ENCODE assay signal across 20 mouse cellular contexts in genomic region chr1:142971475-142971874, GRCm38 (mm10).
A peak's percentile ranks its signal among the peaks of the same experiment; 100 is the strongest.
DNase-seq lines count a peak whose midpoint lies in the region; TF ChIP-seq lines count a peak whose summit lies in the region.
"Had no signal": no experiment of that assay in that cellular context is flagged by ENCODE, and none has a peak within 500 bp of the region (broad histone marks: within the 10 kb centered on the region; RNA-seq: fewer than 3 reads in every experiment).

No protein-coding gene starts in this region.

- TF ChIP-seq CTCF in layer of hippocampus, adult 2 months (conservative IDR thresholded peaks at IDR 0.05) = no peak

- peak overlapping the region; percentile 46; the same call in 1 of the 2 replicates for H3K27ac ChIP-seq in layer of hippocampus, adult 2 months
- H3K27ac ChIP-seq: embryonic facial prominence, embryonic 13.5 days; embryonic facial prominence, embryonic 15.5 days; forebrain, embryonic 10.5 days; forebrain, embryonic 12.5 days had no signal

- intact Hi-C loops in gastrocnemius, postnatal 14 days (cut with DNase I; ENCODE audit: low total_unique reads) = no loop called here

- DNase-seq in layer of hippocampus, adult 2 months (ENCODE audit: low spot score in 2 of 2) = no peak
- DNase-seq in layer of hippocampus, adult 9-11 months = no peak
- DNase-seq in brain, adult 2 months (ENCODE audit: low read depth, low spot score) = peak; percentile 50
- peak; percentile 50 for DNase-seq in telencephalon, adult 2 months (ENCODE audit: low read depth, low spot score)
- no peak for DNase-seq in gastrocnemius, postnatal 14 days
- DNase-seq: adrenal gland, adult 8-10 months; adrenal gland, postnatal 14 days; adrenal gland, postnatal 36 days; cerebellum, adult 11 months; cerebellum, adult 18-20 months; cerebellum, adult 8-10 months; cerebellum, adult 9-11 months; cerebellum, postnatal 14 days; cerebellum, postnatal 36 days; embryo, embryonic 11 days had no signal

- no peak overlapping the region for H3K4me3 ChIP-seq in layer of hippocampus, adult 2 months
- H3K4me3 ChIP-seq: embryonic facial prominence, embryonic 13.5 days; embryonic facial prominence, embryonic 15.5 days; erythroblast, embryonic 14.5 days; forebrain, embryonic 10.5 days; forebrain, embryonic 12.5 days had no signal

Comparison
In these comparisons a context has a peak if more than half of its experiments do, and no peak if none do; other contexts are left out.
1. DNase-seq: peak in brain, adult 2 months (single experiment) and telencephalon, adult 2 months (single experiment); none in layer of hippocampus, adult 2 months (0 of 2), layer of hippocampus, adult 9-11 months (single experiment) and gastrocnemius, postnatal 14 days (single experiment).